Mouse (Mus musculus) central nervous system, embryonic 14 days (tissue): Measurements from ENCODE around the gene Nos1. TPM values are rescaled to one million over a fixed set of nuclear protein-coding genes. Genes with fewer than 3 reads are reported as not detected.

Experiments used
- polyA plus RNA-seq: library from polyadenylated mRNA; depleted of rRNA; stranded (reverse); fragments of >200 nt; gene quantifications from 2 replicates; pipeline ENCODE4 v1.2.3, GENCODE M21; 2012; rRNA removed

Nos1 gene
- polyA plus RNA-seq, result 3.3 and 3.9 TPM in 2 replicates

DNA sequence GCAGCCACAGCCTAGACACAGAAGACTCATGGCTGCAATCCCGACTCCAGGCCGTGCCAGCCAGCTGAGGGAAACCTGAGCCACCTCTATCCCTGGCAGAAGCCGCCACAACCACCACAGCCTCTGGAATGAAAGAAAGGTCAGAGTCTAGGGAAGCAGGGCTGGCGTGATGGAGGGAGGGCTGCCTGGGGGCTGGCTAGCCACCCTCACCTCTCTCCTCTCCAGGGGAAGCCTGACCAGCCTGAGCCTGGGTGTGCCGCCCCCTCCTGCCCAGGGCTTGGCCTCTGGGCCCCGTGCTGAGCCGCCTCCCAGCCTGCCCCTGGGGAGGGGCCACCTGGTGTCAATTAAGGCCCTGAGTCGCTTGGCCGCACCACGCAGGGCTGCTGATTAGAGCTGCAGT, at the start of gene Nos1:
Nos1 (plus strand) TSS at position 352 of the 400 bp plus-strand sequence.

DNA sequence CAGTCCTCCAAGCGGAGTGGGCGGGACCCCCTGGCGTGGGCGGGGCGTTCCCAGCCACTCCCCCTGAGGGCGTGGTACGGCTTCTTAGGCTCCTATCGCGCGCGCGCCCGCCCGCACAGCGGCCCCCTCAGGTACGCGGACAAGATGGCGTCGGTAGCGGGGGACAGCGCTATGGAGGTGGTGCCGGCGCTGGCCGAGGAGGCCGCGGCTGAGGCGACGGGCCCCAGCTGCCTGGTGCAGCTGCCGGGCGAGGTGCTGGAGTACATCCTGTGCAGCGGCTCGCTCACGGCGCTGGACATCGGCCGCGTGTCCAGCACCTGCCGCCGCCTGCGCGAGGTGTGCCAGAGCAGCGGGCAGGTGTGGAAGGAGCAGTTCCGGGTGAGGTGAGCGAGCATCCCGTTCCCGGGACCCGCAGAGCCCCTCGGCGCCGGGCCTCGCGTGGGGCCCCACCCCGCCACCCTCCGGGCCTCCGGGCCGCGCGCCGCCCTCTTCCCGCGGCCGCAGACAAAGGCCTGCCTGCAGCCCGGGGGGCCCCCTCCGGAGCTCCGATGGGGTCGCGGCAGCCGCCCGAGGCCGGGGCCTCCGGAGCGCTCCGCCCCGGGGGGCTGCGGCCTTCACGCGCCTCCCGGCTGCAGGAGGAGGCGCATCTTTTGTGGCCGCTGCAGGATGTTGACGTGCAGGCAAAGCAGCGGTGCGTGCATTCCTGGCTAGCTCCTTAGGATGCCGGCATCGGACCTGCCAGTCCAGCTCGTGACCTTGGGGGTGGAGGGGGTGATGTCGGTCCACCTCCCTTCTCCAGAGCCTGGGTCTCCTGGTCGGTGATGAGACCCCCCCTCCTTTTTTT, 196.0 kb downstream of the Nos1 start, which contains the start of gene Fbxo21:
Fbxo21 (plus strand) TSS at position 74 of the 844 bp plus-strand sequence.

Other genes starting within 250 kb of the Nos1 start
- 131 and 158 TPM in 2 replicates for gene Fbxo21, start 195.7 kb downstream of the Nos1 start, polyA plus RNA-seq
- gene Tesc, start 246.7 kb downstream of the Nos1 start, polyA plus RNA-seq, result 3.1 and 3.5 TPM in 2 replicates